Mouse (Mus musculus): Measurements from ENCODE around the gene Col23a1. TPM values are rescaled to one million over a fixed set of nuclear protein-coding genes. Genes with fewer than 3 reads are reported as not detected.

Gene Col23a1
- polyA plus RNA-seq, 1 experiment from 2014 or later = 19.2 TPM

GRCm38 (mm10) chr11:51538919-51539758, 249.4 kb downstream of the Col23a1 start:
- Histone ChIP-seq H3K9me3 (no peaks in the 10 kb centered on the region), H3K27ac (no peak overlapping the region), H3K36me3 (no peaks in the 10 kb centered on the region), H3K4me3 (replicated peaks) (no peak overlapping the region), H3K9ac (no peak overlapping the region), H3K4me2 (replicated peaks) (no peak overlapping the region), H3K4me1 (replicated peaks) (no peaks in the 10 kb centered on the region), H3K27me3 (replicated peaks) (no peaks in the 10 kb centered on the region)
- ATAC-seq = peak; percentile 27; the same call in 1 of the 2 replicates
- 60% methylated on average over 13 of the region's 13 CpGs for WGBS

DNA sequence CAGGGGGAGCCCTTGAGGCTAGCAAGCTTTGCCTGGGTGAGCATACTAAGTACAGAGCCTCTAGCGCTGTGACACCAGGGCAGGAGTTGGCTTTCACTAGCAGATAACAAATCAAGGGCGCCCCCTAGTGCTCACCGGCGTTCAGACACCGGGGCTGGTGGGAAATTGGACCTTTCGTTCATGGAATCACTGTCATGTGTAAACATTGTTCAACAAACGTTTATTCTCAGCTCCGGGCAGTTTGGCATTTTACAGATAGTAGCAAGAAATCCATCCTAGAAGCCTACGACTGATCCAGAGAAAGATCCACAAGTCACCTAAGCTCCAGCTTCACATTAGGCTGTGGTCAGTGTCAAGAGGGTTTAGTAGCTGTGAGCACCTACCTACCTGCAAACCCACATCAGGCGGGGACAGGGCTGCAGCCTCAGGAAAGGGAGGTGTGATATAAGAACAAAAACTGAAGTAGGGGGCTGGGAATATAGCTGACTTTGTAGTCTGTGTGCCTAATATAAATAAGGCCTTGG, 250.1 kb downstream of the Col23a1 start:
- no peaks in the 10 kb centered on the region for H3K27me3 ChIP-seq (replicated peaks)
- H3K4me1 ChIP-seq (replicated peaks) = no peaks in the 10 kb centered on the region
- no peak overlapping the region for H3K4me2 ChIP-seq (replicated peaks)
- H3K9ac ChIP-seq = no peak overlapping the region
- 8% methylated on average over 10 of the region's 10 CpGs for WGBS
- peak; percentile 92 for ATAC-seq
- no peak overlapping the region for H3K27ac ChIP-seq
- no peaks in the 10 kb centered on the region for H3K36me3 ChIP-seq
- H3K9me3 ChIP-seq = no peaks in the 10 kb centered on the region
- no peak overlapping the region for H3K4me3 ChIP-seq (replicated peaks)

- Histone ChIP-seq H3K27ac (no peak overlapping the region), H3K9me3 (no peaks in the 10 kb centered on the region), H3K4me1 (replicated peaks) (no peaks in the 10 kb centered on the region), H3K27me3 (replicated peaks) (no peaks in the 10 kb centered on the region), H3K36me3 (no peaks in the 10 kb centered on the region), H3K4me3 (replicated peaks) (no peak overlapping the region), H3K4me2 (replicated peaks) (no peak overlapping the region), H3K9ac (no peak overlapping the region)
- 61% methylated on average over 9 of the region's 9 CpGs for WGBS
- no peak for ATAC-seq
These were observed 252.7 kb downstream of the Col23a1 start for GRCm38 (mm10) chr11:51542424-51542823.

GRCm38 (mm10) chr11:51543487-51544050, 253.8 kb downstream of the Col23a1 start:
- no peak overlapping the region for H3K27ac ChIP-seq
- H3K4me2 ChIP-seq (replicated peaks) = no peak overlapping the region
- H3K4me1 ChIP-seq (replicated peaks) = no peaks in the 10 kb centered on the region
- no peak overlapping the region for H3K9ac ChIP-seq
- H3K36me3 ChIP-seq = no peaks in the 10 kb centered on the region
- H3K27me3 ChIP-seq (replicated peaks) = no peaks in the 10 kb centered on the region
- WGBS = 47% methylated on average over 7 of the region's 7 CpGs
- H3K4me3 ChIP-seq (replicated peaks) = no peak overlapping the region
- H3K9me3 ChIP-seq = no peaks in the 10 kb centered on the region
- no peak for ATAC-seq

- Histone ChIP-seq H3K36me3 (no peaks in the 10 kb centered on the region), H3K27ac (no peak overlapping the region), H3K9me3 (no peaks in the 10 kb centered on the region), H3K9ac (no peak overlapping the region), H3K27me3 (replicated peaks) (no peaks in the 10 kb centered on the region), H3K4me2 (replicated peaks) (no peak overlapping the region), H3K4me1 (replicated peaks) (no peaks in the 10 kb centered on the region), H3K4me3 (replicated peaks) (no peak overlapping the region)
- no peak for ATAC-seq
- WGBS = 55% methylated on average over 2 of the region's 2 CpGs
These were observed 254.7 kb downstream of the Col23a1 start for GRCm38 (mm10) chr11:51544413-51544812.

- Histone ChIP-seq H3K4me1 (replicated peaks) (peaks cover 1% of the 10 kb centered on the region), H3K27me3 (replicated peaks) (no peaks in the 10 kb centered on the region), H3K27ac (no peak overlapping the region), H3K9ac (no peak overlapping the region), H3K4me3 (replicated peaks) (no peak overlapping the region), H3K4me2 (replicated peaks) (no peak overlapping the region), H3K36me3 (no peaks in the 10 kb centered on the region), H3K9me3 (no peaks in the 10 kb centered on the region)
- ATAC-seq = no peak
- 40% methylated on average over 4 of the region's 4 CpGs for WGBS
These were observed 256.1 kb downstream of the Col23a1 start for GRCm38 (mm10) chr11:51545811-51546210.

DNA sequence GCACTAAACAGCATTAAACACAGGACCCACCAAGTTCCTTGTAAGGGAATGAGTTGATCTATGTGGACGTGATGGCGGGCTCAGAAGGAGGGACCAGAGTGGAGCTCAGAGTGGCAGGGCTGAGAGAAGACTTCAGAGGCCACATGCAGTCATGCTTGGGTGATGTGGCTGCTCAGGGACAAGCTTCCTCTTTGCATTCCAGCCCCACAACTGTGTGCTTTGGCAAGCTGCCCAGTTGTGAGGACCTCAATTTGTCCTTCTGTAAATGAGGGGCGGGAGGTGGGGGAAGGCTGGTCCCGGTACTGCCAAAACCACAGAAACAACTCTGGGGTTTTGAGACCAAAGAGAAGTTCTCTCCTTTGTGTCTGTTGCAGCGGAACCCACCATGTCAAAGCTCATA, 261.5 kb downstream of the Col23a1 start:
- peaks cover 8% of the 10 kb centered on the region for H3K4me1 ChIP-seq (replicated peaks)
- 48% methylated on average over 5 of the region's 5 CpGs for WGBS
- H3K4me2 ChIP-seq (replicated peaks) = no peak overlapping the region
- H3K27ac ChIP-seq = no peak overlapping the region
- no peaks in the 10 kb centered on the region for H3K9me3 ChIP-seq
- H3K4me3 ChIP-seq (replicated peaks) = no peak overlapping the region
- H3K27me3 ChIP-seq (replicated peaks) = no peaks in the 10 kb centered on the region
- 0 out of 2 replicates have a peak, but pooled peaks have one; percentile 40 for ATAC-seq
- H3K9ac ChIP-seq = no peak overlapping the region; the same call in 1 of the 2 replicates
- H3K36me3 ChIP-seq = no peaks in the 10 kb centered on the region

DNA sequence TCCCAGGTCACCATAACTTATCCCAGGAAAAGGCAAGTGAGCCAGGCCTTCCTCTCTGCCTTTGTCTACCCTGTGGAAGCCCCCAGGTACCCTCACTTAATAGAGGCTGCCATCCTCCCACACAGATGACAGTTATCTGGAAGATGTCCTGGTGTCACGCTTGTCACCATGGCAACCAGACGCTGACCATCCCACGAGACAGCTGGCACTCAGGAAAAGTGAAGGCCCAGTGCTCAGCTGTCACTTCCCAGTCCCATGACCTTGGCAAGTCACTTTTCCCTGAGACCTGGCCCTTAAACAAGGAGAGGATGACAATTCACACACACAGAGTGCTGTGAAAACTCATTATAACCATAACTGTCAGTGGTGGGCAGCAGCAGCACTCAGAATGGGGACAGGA, 262.4 kb downstream of the Col23a1 start:
- WGBS = 59% methylated on average over 3 of the region's 3 CpGs
- Histone ChIP-seq H3K36me3 (no peaks in the 10 kb centered on the region), H3K4me3 (replicated peaks) (no peak overlapping the region), H3K9me3 (no peaks in the 10 kb centered on the region), H3K4me1 (replicated peaks) (peaks cover 8% of the 10 kb centered on the region), H3K27ac (no peak overlapping the region), H3K9ac (no peak overlapping the region), H3K4me2 (replicated peaks) (no peak overlapping the region), H3K27me3 (replicated peaks) (no peaks in the 10 kb centered on the region)
- ATAC-seq = no peak

- H3K27ac ChIP-seq = no peak overlapping the region
- no peaks in the 10 kb centered on the region for H3K27me3 ChIP-seq (replicated peaks)
- 69% methylated on average over 9 of the region's 10 CpGs for WGBS
- no peaks in the 10 kb centered on the region for H3K9me3 ChIP-seq
- H3K4me2 ChIP-seq (replicated peaks) = no peak overlapping the region
- no peaks in the 10 kb centered on the region for H3K36me3 ChIP-seq
- H3K4me1 ChIP-seq (replicated peaks) = peaks cover 8% of the 10 kb centered on the region
- H3K4me3 ChIP-seq (replicated peaks) = no peak overlapping the region
- no peak overlapping the region for H3K9ac ChIP-seq
- no peak for ATAC-seq
These were observed 264.9 kb downstream of the Col23a1 start for GRCm38 (mm10) chr11:51554590-51554989.

DNA sequence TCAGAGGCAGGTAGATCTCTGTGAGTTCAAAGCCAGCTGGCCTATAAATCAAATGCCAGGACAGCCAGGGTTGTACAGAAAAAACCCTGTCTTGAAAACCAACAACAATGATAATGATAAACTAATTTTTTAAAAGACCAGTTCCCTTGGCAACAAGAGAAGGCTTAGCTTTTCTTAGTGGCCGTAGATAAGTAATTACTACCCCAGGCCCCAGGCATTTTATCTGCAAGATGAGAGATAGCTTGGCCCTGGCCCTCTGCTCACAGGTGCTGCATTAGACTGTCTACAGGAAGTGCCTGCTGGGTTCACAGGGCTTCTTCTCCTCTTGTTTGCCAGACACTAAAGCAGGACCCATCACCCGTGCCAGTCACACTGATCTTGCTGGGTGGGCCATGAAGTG, 265.3 kb downstream of the Col23a1 start:
- H3K9ac ChIP-seq = no peak overlapping the region

GRCm38 (mm10) chr11:51563276-51563675, 273.6 kb downstream of the Col23a1 start:
- H3K27ac ChIP-seq = no peak overlapping the region
- H3K9me3 ChIP-seq = no peaks in the 10 kb centered on the region
- H3K36me3 ChIP-seq = no peaks in the 10 kb centered on the region
- no peaks in the 10 kb centered on the region; the same call in 1 of the 2 replicates for H3K4me1 ChIP-seq (replicated peaks)
- no peak for ATAC-seq
- H3K4me2 ChIP-seq (replicated peaks) = no peak overlapping the region
- no peak overlapping the region for H3K4me3 ChIP-seq (replicated peaks)
- WGBS = 93% methylated on average over 1 of the region's 1 CpGs
- no peaks in the 10 kb centered on the region for H3K27me3 ChIP-seq (replicated peaks)
- H3K9ac ChIP-seq = no peak overlapping the region

More for the DNA sequence above, 265.3 kb downstream of the Col23a1 start:
- Histone ChIP-seq H3K4me1 (replicated peaks) (peaks cover 8% of the 10 kb centered on the region), H3K4me3 (replicated peaks) (no peak overlapping the region), H3K36me3 (no peaks in the 10 kb centered on the region), H3K27ac (no peak overlapping the region), H3K27me3 (replicated peaks) (no peaks in the 10 kb centered on the region), H3K4me2 (replicated peaks) (no peak overlapping the region), H3K9me3 (no peaks in the 10 kb centered on the region)
- no peak for ATAC-seq
- 45% methylated on average over 2 of the region's 2 CpGs for WGBS

DNA sequence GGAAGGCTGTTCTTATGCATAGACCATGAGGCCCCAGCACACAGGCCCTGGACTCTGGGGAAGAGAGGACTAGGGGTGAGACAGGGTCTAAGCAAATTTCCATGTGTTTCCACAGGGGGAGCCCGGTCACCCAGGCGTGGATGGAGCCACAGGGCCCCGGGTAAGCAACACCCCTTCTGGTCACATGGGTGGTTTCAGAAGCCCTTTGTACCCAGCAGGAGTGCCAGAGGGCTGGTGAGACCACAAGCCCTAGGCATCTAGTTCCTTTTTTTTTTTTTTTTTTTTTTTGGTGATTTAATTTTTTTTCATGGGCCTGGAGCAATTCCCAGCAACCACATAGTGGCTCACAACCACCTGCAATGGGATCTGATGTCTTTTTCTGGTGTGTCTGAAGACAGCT, 275.3 kb downstream of the Col23a1 start:
- no peak overlapping the region for H3K4me2 ChIP-seq (replicated peaks)
- no peak overlapping the region for H3K4me3 ChIP-seq (replicated peaks)
- H3K4me1 ChIP-seq (replicated peaks) = no peaks in the 10 kb centered on the region; the same call in 1 of the 2 replicates
- H3K36me3 ChIP-seq = no peaks in the 10 kb centered on the region
- peak; percentile 74 for ATAC-seq
- no peak overlapping the region for H3K9ac ChIP-seq
- H3K27me3 ChIP-seq (replicated peaks) = no peaks in the 10 kb centered on the region
- no peaks in the 10 kb centered on the region for H3K9me3 ChIP-seq
- 39% methylated on average over 3 of the region's 3 CpGs for WGBS
- H3K27ac ChIP-seq = no peak overlapping the region
